Mouse (Mus musculus) heart, postnatal 36 days (tissue): ENCODE data around the gene Plppr3. TPM values are rescaled to one million over a fixed set of nuclear protein-coding genes. Genes with fewer than 3 reads are reported as not detected.
"Not testable (repeated sequence)": the region's sequence is repeated elsewhere in the genome, so short reads cannot be mapped to it uniquely, and the experiment has no call there.

ENCODE experiments used
- DNase-seq, 2 experiments: peaks; one replicate each; pipeline ENCODE4 v3.0.0; 2021 to 2022
- intact Hi-C: fragments of 180-260 bp; cut with DNase I; formaldehyde crosslinking; loops from one replicate; pipeline ENCODE4 v1.15.1; 2025
- total RNA-seq, 2 experiments: library from RNA; stranded (reverse); gene quantifications; 2 replicates each; pipeline ENCODE4 v1.2.3; 2021

The Plppr3 gene
- total RNA-seq, 2 experiments from 2014 or later = not detected

DNA sequence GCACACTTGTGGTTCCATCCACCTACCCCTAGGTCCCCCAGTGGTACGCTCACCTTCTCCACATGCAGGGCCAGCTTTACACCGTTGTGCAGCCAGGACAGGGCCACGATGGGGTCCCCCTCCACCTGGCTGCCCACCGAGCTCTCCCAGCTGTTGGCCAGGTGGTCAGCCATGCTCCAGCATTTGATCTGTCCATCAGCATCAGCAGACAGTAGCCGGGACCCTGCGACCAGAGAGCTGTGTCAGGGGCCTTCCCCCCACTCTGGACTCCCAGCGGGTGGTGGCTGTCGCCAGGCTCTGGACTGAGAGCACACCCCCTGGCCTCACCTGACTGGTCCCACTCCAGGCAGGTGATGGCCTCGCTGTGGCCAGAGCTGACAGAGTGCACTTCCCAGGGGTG is 32.3 kb upstream of the Plppr3 start:
- intact Hi-C loops = no loop called here
- no peak for DNase-seq

DNA sequence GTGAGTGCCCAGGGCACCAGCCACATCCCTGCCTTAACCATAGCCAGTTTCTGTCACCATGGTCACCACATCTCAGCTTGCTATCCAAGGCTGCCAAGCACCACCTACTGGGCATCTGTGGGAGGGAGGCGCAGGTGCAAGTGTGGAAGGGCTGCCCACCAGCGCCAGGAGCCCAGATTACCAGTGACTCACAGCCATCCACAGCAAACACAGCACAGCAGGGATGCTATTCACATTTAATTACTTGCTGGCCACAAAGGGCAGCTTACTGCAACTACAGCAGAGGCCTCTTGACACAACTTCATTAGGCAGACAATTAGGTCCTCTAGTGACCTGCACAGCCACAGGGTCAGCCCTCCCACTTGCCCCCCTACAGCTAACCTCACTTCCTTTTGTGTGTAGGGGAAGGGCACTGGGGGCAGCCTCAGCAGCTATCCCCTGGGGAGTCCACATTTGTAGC is 26.5 kb upstream of the Plppr3 start:
- no peak for DNase-seq
- intact Hi-C loops = no loop called here

DNA sequence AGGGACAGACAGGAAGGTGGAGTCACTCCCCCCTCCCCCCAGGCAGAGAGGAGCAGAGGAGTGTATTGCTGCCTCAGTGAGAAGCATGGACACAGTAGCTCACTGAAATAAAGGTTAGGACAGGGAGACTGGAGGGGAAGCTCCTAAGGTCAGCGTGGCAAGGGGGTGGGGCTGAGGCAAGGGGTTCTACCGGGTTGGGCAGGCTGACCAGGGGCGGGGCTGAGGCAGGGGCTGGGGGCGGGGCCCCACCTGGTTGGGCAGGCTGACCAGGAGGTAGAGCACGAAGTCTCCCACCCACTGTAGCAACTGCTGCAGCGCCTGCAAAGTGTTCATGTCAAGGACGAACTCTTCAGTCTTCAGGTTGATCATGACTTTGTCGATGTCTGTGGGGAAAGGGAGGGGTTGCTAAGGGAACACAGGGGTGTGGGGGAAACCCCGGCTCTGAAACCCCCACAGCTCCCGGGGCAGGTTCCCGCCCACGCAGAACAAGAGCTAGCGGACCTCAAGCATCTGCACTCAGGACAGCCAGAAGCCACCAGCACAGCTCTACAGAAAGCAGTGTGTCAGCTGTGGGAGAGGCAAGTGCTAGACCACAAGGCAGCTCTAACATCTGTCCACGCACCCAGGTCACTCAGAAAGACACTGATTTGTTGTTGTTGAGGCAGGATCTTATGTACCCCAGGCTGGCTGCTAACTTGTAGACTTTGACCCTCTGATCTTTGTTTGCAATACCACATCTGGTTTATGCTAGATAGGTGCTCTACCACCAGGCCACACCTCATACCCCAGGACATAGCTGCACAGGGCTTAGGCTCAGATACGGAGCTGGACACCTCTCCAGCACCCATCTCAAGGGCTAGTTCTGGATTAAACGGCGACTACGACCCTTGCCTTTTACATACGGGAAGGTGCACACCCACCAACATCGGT is 23.1 kb upstream of the Plppr3 start:
- intact Hi-C loops = no loop called here
- no peak for DNase-seq

DNA sequence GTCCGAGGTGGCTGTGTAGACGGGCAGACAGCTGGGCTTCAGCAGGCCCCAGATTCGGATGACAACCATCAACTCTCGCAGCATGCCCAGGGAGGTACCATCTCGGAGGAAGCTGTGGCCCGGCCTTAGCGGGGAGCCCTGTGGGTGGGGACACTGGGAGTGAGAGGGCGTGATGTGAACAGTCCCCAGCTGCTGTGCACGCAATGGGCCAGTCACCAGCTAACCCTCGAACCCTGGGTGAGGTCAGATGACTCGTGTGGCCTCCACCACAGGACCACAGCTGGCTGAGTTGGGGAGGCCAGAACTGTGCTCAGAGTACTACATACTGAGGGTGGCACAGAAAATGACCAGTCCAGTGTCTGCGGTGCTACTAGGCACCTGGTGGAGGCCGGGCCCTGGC is 22.4 kb upstream of the Plppr3 start:
- intact Hi-C loops = no loop called here

DNA sequence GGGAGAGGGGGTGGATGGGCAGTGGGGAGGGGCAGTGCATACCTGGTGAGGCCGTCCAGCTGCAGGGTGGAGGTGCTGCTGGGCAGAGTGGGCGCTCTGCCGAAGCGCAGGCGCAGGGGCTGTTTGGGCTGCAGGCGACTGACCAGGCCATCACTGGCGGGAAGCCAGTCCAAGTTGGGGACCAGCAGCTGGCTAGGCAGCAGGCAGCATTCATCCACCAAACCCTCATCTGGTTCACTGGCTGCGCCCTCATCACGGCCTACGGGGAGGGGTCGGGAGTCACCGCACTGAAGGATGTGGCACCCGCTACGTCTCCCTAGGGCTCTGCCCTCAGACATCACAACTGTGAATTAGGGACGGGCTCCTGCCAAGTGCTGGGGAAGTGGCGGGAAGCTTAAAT is 21.9 kb upstream of the Plppr3 start:
- no peak for DNase-seq
- intact Hi-C loops = no loop called here

More for the DNA sequence above, 22.4 kb upstream of the Plppr3 start:
- no peak for DNase-seq

DNA sequence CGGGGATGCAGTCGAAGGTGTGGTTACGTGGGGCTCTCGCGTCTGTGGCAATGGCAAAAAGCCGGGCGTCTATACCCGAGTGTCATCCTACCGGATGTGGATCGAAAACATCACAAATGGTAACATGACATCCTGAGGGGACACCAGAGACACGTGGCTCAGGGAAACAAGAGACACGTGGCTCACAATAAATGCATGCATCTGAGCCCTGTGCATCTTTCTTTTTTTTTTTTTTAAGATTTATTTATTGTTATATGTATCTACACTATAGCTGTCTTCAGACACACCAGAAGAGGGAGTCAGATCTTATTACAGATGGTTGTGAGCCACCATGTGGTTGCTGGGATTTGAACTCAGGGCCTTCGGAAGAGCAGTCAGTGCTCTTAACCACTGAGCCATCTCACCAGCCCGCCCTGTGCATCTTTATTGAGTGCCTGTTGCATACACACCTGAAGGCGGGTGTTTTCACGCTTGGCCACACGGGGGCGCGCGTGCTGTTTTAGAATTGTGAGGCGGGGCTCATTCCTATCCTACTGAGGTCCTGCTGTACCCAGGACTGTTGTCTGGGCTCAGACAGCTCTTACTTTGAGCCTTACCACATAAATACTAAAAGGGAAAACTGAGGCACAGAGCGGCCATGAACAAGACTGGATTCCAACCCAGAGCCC is 18.2 kb upstream of the Plppr3 start:
- peak; percentile 78 to 83 for DNase-seq
- intact Hi-C loops = loop anchor here (1.0 to 2.0 kb wide), 3 partner anchors 33 to 66 kb away; no protein-coding TSS in a partner anchor

DNA sequence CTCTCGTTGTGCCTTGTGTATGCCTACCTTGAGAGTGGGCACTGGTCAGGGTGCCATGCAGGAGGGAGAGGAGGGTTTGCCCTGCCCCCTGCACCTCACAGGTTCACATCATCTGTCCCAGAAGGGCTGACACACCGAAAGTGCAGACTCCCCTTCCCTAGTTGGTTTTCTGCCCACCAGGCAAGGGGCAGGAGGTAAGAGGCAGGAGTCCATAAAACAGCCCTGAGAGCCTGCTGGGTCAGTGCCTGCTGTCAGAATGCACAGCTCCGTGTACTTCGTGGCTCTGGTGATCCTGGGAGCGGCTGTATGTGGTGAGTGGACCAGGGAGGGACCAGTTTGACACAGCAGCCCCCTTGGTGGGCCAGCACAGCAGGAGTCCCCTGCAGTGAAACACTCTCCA is 16.2 kb upstream of the Plppr3 start, which contains the start of gene Cfd:
TSS of gene Cfd (plus strand) at position 184 of the 400 bp plus-strand sequence.
- no peak for DNase-seq
- intact Hi-C loops = no loop called here

DNA sequence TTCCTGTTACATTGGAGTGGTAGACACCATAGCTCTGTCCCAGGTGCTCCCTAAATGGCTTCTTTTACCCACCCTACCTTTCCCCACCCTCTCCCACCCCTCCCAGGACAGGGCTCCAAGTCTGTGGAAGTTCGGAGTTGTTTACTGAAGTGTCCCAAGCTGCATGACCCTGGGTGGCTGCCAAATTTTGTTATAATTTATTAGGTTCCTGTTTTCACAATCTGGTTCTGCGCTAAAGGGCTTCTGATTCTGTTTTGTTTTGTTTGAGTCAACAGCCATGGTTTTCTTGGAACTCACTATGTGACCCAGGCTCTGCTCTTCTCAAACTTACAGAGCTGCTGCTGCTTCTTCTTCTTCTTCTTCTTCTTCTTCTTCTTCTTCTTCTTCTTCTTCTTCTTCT is 15.0 kb upstream of the Plppr3 start:
- intact Hi-C loops = no loop called here
- DNase-seq = no peak

DNA sequence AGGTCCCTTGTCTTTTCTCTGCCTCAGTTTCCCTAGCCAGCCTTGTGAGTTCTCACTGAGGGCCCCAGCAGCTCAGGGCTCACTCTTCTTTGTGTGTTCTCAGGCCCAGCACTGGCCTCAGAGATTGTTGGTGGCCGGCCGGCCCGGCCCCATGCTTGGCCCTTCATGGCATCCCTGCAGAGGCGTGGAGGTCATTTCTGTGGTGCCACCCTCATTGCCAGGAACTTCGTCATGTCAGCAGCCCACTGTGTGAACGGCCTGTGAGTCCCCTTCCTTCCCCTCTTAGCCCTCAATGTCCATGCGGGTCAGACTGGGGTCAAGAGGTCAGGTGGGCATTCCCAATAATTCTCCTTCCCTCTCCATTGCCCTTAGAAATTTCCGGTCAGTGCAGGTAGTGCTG is 12.2 kb upstream of the Plppr3 start:
- intact Hi-C loops = no loop called here
- no peak for DNase-seq

DNA sequence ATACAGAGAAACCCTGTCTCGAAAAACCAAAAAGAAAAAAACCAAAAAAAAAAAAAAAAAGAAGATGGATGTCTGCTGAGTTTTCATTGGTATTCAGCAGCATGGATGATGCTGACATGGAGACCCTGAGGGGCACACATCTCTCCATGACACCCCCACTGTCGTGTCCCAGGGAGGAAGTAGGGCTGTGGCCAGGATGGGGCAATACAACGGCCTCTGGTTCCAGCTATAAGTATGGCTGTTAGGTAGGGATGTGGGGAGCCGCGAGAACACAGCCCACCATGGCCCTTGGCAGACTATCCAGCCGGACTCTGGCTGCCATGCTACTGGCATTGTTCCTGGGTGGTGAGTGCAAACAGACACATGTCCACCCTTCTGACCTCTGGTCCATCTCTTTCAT is 11.6 kb upstream of the Plppr3 start, which contains the start of gene Elane:
TSS of gene Elane (plus strand) at position 194 of the 400 bp plus-strand sequence.
- intact Hi-C loops = no loop called here

DNA sequence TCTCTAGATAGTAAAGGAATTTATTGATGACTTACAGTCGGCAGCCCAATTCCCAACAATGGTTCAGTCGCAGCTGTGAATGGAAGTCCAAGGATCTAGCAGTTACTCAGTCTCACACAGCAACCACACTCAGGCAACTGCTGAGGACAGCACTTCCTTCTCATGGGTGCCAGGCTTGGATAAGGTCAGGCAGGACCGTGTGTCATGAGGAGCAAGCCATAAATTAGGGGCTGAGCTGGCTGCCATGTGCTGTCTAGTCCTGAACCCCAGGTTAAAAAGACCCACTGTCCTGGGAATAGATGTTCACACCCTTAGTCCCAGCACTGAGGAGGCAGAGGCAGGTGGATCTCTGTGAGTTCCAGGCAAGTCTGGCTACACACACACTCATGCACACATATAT is 10.5 kb upstream of the Plppr3 start:
- intact Hi-C loops, DNase-seq: not testable (repeated sequence)

More for the DNA sequence above, 11.6 kb upstream of the Plppr3 start, which contains the start of gene Elane:
- DNase-seq = no peak

DNA sequence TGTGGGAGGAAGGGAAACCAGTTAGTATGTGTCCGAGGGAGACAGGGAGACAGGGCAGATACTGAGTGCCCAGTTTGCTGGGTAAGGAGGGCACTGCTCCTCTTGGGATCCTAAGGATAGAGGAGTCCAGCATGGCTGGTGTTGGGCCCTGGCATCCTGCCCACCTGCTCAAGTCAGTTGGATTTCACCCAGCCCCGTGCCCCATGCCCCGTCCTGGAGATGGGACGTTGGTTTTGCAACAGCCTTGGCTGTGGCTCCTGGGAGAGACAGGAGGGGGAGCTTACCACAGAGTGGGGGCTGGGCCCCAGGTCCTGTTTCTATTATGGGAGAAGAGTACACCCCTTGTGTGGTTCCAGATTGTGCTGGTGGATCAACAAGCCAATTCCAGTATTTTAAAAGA is 10.0 kb upstream of the Plppr3 start:
- intact Hi-C loops = no loop called here
- DNase-seq = peak; percentile 66 to 73

DNA sequence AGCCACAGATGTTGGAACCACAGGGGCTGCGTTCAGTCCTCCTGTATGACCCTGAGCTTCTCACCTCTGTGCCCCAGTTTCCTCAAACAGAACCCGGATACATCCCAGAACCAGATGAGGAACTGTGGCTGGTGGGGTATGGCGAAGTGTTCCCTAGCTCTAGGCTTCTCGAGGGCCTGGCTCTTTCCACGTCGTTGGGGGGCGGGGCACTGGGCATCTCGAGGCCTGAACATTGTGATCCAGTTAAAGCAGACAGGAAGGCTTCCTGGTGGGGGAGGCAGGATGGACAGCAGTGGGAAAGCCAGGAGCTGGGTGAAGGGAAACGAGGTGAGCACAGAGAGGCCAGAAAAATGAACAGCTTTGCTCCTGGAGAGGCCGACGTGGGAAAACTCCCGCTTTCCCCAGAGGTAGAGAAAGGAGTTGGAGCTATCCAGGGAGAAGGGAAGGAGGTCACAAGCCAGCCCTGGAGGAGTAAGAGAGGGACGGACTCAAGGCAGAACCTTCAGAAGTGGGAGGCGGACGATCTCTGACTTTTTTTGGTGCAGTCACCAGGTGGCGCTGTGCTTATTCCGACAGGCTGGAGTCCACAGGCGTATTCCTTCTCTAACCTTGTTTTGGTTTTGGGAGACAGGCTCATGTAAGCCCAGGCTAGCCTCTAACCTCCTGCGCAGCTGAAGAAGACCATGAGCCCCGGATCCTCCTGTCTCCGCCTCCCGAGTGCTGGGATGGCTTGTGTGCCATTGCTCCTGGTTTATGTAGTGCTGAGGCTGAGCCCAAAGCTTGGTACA is 9.1 kb upstream of the Plppr3 start:
- intact Hi-C loops = loop anchor here (2.0 kb wide), 2 partner anchors 41 to 49 kb away; no protein-coding TSS in a partner anchor
- DNase-seq = peak; percentile 80 to 84

DNA sequence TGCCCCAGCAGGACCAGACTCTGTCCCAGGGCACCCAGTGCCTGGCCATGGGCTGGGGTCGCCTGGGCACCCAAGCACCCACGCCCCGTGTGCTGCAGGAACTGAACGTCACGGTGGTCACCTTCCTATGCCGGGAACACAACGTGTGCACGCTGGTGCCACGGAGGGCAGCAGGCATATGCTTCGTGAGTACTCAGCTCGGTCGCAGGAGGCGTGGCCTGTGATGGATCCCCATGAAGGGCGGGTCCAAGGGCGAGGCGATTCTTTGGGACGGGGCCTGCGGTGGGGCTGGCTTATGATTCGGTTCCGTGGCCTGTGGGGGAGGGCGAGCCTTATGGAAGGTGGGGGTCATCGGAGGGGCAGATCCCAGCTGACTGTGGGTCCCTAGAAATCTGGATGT is 7.5 kb upstream of the Plppr3 start:
- intact Hi-C loops = loop anchor here (2.0 kb wide), 2 partner anchors 43 to 47 kb away; no protein-coding TSS in a partner anchor
- DNase-seq = no peak

DNA sequence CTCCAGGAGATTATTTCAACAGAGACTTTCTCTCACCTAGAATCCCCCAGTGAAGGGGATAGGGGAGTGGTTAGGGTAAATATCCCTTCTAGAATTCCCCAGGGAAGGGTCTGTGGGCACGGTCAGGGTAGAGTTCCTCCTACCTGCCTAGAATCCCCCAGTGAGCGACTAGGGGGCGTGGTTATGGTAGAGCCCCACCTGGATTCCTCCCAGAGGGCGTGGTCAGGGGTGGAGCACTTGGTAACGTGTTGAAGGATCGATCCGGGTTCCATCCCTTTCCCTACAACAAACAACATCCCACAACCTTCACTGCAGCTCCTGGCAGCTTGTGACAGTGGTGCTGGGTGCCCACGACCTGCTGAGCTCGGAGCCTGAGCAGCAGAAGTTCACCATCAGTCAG is 6.3 kb upstream of the Plppr3 start:
- intact Hi-C loops = no loop called here
- DNase-seq = no peak

DNA sequence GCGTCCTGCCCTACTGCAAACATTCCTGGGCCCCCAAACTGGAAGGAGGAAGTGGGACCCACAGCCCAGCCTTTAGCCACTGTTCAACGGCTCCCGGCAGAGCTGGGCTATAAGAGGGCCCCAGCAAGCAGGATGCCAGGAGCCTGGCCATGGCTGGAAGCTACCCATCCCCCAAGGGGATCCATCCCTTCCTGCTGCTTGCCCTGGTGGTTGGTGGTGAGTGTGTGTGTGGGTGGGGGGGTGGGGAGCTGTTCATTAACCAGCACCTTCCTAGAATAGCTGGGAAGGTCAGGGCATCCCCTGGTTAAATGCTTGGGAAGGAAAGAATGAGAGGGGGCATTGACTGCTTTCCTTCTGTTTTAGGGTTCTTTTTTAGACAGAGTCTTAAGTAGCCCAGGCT is 5.1 kb upstream of the Plppr3 start:
- intact Hi-C loops = no loop called here
- DNase-seq = no peak

DNA sequence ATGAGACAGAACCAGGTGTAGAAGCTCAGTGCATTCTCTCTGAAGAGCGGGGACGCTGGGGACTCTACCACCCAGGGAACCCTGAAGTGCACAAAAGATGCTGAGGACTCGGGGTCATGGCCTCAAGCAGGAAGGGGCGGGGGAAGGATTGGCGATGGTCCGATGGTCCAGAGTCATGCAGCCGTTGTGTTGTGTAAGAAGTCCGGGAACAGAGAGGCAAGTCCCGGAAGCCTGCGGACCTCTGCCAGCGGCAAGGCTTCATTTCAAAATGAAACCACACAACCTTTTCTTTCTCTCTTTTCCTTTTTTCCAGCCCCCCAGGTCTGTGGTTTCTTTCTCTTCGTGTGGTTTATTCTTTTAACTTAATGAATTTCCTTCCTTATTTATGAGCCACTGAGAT is 3.3 kb upstream of the Plppr3 start:
- peak in 1 of 2 experiments; percentile 60 for DNase-seq
- intact Hi-C loops = no loop called here

DNA sequence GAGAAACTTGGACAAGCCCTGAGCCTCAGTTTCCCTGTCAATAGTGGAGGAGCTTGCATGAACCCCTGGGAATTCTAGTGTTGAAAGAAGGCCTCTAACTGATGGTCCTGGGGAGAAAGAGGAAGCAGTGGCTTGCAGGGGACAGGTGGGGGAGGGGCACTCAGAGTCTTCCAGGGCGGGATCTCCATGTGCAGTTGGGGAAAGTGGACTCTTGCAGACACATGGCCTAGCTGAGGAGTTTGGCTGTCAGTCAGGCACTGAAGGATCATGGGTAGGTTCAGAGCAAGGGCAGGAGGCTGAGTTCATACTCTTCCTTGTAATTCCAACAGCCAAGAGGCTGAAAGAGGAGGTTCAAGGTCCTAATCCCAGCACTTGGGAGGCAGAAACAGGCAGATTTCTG is 2.7 kb upstream of the Plppr3 start:
- intact Hi-C loops = no loop called here

DNA sequence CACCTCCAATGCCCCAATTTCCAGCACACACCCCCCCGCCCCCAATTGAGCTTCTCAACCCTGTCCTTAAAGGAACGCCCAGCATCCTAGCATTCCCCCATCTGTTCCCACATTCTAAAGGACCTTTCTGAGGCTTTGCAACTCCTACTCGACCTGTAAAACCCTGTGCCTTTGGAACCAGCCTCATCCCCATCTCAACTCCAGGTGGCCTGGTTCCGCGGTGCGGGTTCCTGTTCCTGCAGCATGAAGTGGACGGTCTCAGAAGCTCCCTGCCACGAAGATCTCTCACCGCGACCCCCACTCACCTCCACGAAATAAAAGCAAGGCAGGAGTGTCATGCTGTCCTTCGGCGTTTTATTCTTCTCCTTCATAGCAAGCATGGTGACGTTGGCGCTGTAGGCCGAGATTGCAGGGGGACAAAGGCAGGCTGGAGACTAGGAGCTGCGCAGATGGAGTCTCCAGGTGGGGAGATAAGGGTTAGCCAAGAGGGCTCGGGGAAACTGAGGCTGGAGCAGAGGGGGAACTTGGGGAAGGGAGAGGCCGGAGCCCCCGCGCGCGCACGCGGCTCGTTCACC is 632 bp downstream of the Plppr3 start:
- intact Hi-C loops = no loop called here
- no peak for DNase-seq

More for the DNA sequence above, 2.7 kb upstream of the Plppr3 start:
- no peak for DNase-seq

DNA sequence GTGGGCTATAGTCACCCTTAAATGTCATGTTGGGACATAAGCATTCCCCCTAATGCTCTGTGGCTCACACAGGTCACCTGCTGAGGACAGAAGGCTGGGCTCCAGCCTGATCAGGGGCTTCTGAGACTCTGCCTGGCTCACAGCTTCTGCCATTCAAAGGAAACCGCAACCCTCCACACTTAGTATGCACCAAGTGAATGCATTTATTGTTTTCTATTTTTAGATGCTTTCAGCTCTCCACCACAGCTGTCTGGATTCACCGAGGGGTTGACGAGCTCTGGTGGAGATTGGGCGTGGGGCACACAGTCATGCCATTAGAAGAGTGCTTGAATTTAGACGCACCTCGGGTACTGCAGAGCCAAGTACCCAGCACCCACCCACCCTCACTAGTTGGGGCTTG is 1.1 kb downstream of the Plppr3 start:
- intact Hi-C loops = no loop called here
- DNase-seq = no peak
